Mouse (Mus musculus) gastrocnemius, postnatal 36 days (tissue): Measurements from ENCODE around the gene Arid1b. TPM values are rescaled to one million over a fixed set of nuclear protein-coding genes. Genes with fewer than 3 reads are reported as not detected.
A peak's percentile ranks its signal among the peaks of the same experiment; 100 is the strongest.

Source experiments
- DNase-seq, 2 experiments: peaks; one replicate each; pipeline ENCODE4 v3.0.0; 2022
- intact Hi-C: fragments of 180-260 bp; cut with DNase I; formaldehyde crosslinking; loops from one replicate; pipeline ENCODE4 v1.15.1; 2025
- total RNA-seq, 2 experiments: library from RNA; stranded (reverse); gene quantifications; 2 replicates each; pipeline ENCODE4 v1.2.3; 2021

Arid1b gene
- total RNA-seq, 2 experiments from 2014 or later, result 28.6 to 31.6 TPM

- DNase-seq, result no peak
- intact Hi-C loops, result loop anchor here (5.0 kb wide), 2 partner anchors 47 to 122 kb away; no protein-coding TSS in a partner anchor
These were observed 206.5 kb downstream of the Arid1b start for GRCm38 (mm10) chr17:5200638-5201037.

DNA sequence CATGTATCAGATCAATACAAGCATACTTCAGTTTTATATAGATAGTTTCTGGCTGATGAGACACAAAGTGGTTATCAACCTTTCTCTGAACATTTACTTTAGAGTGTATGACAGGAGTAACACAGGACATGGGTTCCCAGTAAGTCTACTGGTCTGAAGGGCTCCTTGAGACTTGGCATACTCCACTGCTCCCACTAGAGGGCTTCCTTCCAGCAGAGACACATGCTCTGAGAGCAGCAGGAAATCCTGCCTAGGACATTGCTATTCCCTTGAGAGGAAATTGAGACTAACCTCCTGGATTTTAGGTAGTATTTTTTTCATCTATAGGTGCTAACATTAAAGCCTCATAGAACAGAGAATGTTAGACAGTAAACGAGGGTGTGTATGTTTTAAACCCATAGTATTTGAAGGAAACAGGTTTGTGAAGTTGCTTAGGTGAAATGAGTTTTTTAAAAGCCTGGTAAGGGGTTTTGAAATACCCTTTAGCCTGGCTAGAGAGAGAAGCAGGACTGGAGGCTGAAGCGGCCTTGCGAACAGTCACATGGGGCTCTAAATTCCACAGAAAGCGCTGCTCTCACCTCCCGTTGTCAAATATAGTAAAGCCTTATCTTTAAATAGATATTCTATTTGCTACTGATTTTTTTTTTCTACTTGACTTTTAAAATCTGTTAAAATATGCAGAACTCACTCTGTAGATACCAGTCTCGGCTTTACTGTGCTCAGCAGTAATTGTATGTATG is 207.9 kb downstream of the Arid1b start:
- intact Hi-C loops, result loop anchor here (1.0 to 5.0 kb wide), 3 partner anchors 45 to 200 kb away; no protein-coding TSS in a partner anchor

DNA sequence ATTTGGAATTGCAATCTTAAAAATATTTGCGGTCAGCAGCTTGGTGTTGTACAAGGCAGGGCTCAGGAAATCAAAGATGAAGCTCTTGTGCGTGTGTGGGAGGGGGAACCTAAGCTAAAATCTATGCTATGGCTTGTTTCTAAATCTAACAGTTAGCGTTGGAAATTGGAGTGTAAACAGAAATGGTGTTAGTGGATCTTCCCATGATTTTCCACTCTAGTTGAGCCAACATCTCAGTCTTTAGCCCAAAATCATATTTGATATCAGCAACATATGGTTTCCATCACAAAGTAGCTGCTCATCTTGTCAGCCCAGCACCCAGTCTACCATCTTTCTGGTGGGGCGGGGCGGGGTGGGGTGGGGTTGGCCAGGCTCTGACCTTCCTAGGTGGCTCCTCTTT is 208.6 kb downstream of the Arid1b start:
- no peak for DNase-seq
- intact Hi-C loops, result loop anchor here (1.0 to 5.0 kb wide), 3 partner anchors 45 to 200 kb away; no protein-coding TSS in a partner anchor

More for the DNA sequence above, 207.9 kb downstream of the Arid1b start:
- DNase-seq, result peak in 1 of 2 experiments; percentile 40

DNA sequence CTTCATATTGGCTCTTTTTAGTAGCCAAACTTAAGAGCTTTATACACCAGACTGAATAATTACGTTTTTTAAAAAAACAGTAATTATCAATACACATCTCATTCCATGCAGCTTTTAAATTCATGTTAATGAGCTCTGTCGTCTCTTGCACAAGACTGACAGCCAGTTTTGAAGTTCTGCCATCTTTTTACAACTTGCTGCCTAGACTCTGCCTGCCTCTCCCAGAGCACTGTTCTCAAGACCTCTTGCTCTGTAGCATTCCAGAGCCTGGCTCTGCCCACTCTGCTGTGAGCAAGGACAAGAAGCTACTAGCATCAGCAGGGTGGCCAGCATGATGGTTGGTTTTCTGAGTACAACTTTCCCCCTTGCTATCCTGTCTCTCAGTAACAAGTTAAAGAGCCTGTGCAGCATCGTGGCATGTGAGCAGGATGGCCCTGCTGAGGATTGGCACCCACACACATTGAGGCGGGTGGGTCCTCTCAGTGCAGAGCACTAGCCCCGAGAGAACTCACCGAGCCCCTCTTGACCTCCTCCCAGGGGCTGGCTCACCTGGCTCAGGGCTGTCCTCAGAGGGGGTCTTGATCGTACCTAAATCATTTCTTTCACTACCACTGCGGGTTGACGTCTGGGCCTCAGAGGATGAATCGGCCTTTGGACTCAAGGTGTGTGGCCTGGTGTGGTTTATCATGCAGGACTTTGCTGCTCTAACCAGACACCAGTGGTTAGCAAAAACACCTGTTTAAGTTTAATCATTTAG is 209.4 kb downstream of the Arid1b start:
- DNase-seq, result no peak
- intact Hi-C loops, result loop anchor here (5.0 kb wide), 2 partner anchors 44 to 119 kb away; no protein-coding TSS in a partner anchor

- no peak for DNase-seq
- intact Hi-C loops, result loop anchor here (5.0 kb wide), 2 partner anchors 43 to 118 kb away; no protein-coding TSS in a partner anchor
These were observed 210.1 kb downstream of the Arid1b start for GRCm38 (mm10) chr17:5204103-5204665.

- intact Hi-C loops, result no loop called here
These were observed 211.0 kb downstream of the Arid1b start for GRCm38 (mm10) chr17:5205163-5205581.

GRCm38 (mm10) chr17:5206731-5207130 is 212.6 kb downstream of the Arid1b start:
- intact Hi-C loops, result no loop called here
- DNase-seq, result no peak

More at GRCm38 (mm10) chr17:5205163-5205581, 211.0 kb downstream of the Arid1b start:
- no peak for DNase-seq

DNA sequence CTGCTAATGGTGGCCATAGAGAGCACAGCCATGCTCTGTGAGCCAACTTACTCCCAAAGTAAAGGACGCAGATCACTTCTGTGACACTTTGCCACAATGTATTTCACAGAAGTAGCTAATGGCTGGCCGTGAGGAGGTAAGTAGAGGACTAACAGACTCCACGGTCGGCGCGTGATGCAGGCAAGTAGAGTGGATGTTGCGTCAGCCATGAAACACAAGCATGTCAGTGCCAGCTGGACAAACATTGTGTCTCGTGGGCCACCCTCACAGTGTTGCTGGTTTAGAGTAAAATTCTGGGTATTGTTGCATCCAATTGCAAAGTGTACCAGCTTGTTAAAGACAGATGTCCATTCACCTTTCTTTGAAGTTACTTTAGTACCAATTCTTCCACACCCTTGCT is 213.7 kb downstream of the Arid1b start:
- DNase-seq, result no peak
- intact Hi-C loops, result no loop called here

- no peak for DNase-seq
- intact Hi-C loops, result no loop called here
These were observed 214.2 kb downstream of the Arid1b start for GRCm38 (mm10) chr17:5208362-5208761.

- no peak for DNase-seq
- intact Hi-C loops, result no loop called here
These were observed 214.9 kb downstream of the Arid1b start for GRCm38 (mm10) chr17:5209076-5209475.

- intact Hi-C loops, result no loop called here
- DNase-seq, result peak in 1 of 2 experiments; percentile 2
These were observed 216.1 kb downstream of the Arid1b start for GRCm38 (mm10) chr17:5210101-5210727.

DNA sequence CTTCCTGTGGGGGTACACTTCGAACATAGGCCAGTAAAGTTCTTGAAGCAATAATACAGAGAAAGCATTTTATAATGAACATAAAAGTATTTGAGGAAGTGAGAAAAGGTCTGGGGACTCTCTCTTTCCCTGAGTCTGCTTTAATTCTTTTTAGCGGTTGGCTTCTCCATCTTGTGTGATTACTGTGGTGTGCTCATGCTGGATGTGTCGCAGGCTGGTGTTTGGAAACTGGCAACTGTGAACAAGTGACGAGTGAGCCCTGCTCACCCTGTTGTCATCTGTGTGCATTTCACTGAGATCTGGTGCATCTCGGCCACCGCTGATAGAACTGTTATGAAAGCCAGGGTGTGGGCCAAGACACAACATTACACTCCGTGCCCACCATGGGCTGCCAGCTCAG is 216.8 kb downstream of the Arid1b start:
- DNase-seq, result peak in 1 of 2 experiments; percentile 8
- intact Hi-C loops, result no loop called here

- intact Hi-C loops, result no loop called here
- DNase-seq, result peak in 1 of 2 experiments; percentile 36
These were observed 218.0 kb downstream of the Arid1b start for GRCm38 (mm10) chr17:5212166-5212565.

DNA sequence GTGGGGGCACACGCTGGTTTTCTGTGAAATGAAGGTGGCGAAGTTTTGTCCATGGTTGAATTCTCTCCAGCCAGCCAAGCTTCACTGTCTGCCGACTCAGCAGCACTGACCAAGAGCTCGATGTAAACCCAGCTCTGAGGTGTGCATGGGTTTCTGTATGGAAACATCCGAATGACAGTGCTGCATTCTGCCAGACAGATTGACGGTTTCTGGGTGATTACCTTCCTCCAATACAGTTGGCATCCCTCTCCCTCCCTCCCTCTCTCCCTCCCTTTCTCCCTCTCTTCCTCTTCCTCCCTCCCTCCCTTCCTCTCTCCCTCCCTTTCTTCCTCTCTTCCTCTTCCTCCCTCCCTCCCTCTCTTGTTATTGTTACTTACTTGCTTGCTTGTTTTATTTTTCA is 219.3 kb downstream of the Arid1b start:
- intact Hi-C loops, result no loop called here
- no peak for DNase-seq

- intact Hi-C loops, result loop anchor here (5.0 kb wide), 1 partner anchor 77 kb away; no protein-coding TSS in a partner anchor
- no peak for DNase-seq
These were observed 221.2 kb downstream of the Arid1b start for GRCm38 (mm10) chr17:5215352-5215751.

DNA sequence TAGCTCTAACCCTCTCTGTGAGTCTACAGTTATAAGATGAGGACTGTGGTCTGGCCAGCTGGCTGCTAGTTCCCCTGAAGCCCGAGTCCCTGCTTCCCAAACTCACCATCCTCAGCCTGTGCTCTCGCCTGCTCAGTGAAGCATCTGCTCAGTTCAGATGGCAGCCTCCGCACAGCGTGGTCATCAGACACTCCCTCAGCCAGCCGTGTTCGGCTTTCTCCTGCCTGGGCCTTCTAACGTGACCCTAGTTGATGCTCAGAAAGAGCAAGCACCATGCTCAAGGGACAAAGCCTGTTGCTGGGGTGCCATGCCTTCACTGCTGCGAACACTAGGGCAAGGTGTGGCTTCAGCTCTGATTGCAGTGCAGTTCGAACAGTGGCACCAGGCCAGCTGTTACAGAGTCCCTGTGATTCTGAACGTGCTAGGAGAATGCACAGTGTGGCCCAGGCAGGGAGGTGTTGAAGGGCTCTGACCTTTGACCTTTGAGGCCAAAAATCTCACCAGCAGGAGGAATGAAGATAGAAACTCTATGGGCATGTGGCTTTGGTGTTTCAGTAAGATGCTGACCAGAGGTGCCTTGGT is 222.9 kb downstream of the Arid1b start:
- no peak for DNase-seq
- intact Hi-C loops, result loop anchor here (5.0 kb wide), 1 partner anchor 75 kb away; no protein-coding TSS in a partner anchor

GRCm38 (mm10) chr17:5217852-5218845 is 224.0 kb downstream of the Arid1b start:
- intact Hi-C loops, result loop anchor here (5.0 kb wide), 1 partner anchor 74 kb away; no protein-coding TSS in a partner anchor
- DNase-seq, result no peak

DNA sequence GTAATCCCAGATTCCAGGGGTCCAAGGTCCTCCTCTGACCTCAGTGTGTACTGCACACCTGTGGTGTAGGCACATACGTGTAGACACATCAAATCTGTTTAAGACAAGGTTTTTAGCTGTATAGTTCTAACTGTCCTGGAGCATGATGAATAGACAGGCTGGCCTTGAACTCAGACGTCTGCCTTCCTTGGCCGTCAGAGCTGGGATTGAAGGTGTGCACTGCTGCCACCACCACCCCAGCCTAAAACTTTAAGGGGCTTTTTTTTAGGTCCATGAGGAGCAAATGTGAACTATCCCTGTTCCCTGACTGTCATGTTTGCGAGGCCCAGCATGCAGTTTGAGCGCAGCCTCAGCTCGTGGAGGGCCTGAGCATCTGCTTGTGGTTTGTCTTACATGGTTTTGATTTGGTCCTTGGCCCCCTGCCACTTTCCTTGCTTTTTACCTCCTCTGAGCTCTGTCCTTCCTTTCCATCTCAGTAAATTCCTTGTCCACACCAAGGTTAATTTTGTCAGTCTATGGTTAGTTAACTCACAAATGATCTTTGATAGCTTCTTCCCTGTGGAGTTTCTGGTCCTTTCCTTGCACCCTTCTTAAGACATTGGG is 224.9 kb downstream of the Arid1b start:
- intact Hi-C loops, result loop anchor here (5.0 kb wide), 1 partner anchor 73 kb away; no protein-coding TSS in a partner anchor
- no peak for DNase-seq
